Mouse (Mus musculus) monocyte, adult 59 days (primary cell): ENCODE measurements around the gene Gga2. TPM values are rescaled to one million over a fixed set of nuclear protein-coding genes. Genes with fewer than 3 reads are reported as not detected.

ENCODE experiments used
- total RNA-seq, 2 experiments: library from RNA; stranded (reverse); gene quantifications; one replicate each; pipeline ENCODE4 v1.2.4; 2023

Gene Gga2
- total RNA-seq = 10 to 100 TPM; 15.7 TPM

DNA sequence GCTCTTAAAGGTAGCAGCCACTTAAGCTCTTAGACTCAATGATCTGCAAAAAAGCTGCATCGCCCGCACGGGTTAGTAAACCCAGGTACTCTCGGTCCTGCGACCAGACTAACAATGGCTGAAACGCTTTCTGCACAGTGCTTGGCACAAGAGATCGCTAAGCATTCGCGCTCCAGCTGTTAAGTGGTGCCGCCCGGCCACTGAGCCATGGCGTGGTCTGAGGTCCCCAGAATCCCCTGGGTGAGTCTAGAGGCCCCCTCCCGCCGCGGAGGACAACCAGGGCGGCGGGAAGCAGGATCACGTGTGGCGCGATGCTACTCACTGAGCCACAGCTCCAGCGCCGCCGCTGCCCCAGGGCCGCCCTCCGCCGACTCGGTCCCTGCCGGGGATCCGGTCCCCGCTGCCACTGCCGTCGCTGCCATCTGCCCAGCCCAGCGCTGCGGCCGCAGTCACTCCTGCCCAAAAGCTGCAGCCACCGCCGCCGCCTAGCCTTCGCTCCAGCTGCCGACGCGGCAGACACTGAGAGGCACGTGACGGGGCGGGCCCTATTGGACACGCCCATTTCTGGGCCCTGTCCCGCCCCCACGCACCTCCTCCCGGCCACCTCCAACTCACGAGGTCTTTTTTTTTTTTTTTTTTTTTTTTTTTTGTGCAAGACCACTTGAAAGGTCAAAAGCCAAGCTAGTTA lies at the start of gene Gga2:
Gene Gga2 (minus strand): TSS at position 556 of the 688 bp plus-strand sequence.

DNA sequence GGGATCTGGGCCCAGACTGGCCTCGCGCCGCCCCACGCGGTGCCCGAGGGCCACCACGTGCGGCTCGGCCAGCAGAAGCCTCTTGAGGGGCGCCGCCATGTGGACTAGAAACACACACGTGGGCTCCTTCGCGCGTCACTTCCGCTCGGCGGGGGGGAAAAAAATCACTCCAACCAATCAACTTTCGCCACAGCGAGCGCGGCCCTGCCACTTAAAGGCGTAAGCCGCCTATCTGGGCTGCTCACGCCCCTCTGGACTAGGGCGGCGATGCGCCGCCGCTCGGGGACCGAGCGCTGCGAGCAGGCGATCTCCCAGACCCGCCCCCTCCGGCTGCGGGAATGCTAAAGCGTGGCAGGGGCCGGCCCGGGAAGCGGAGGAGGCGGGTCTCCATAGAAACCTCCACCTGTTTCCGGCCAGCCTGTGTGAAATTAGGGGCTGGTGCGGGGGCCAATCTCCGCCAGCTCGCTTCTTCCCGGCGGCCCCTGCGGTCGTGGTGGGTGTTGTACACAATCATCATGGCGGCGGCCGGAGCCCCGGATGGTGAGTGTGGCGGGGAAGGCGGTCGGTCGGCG lies 46.0 kb upstream of the Gga2 start, which contains the start of the genes Ubfd1 and Ears2:
Gene Ubfd1 (plus strand): TSS at position 231 of the 572 bp plus-strand sequence.
Gene Ears2 (minus strand): TSS at position 319 of the 572 bp plus-strand sequence.

DNA sequence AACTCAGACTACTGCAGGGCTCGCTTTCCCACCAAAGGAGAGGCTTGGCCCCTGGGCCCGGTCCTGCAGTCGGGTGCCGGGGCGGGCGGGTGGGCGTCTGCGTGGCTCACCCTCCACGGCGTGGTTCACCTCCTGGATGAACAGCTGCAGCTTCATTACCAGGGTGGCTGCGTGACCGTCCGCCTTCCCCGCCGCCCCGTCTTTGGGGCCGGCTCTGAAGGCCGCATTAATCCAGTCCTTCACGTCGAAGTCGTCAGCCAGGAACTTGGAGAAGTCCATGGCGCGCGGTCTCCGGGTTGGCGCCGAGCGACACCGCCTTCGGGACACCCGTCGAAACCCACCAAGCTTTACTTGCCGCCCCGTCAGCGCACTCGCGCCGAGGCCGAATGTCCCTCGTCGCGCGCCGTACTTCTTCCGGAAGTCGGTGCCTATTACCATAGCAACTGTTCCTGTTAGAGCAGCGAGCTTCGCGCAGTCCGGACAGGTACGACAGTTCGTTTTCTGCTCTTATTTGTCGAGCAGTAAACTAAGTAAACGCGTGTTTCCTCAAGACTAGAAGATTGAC lies 39.6 kb downstream of the Gga2 start, which contains the start of gene Cog7:
Gene Cog7 (minus strand): TSS at position 405 of the 565 bp plus-strand sequence.

Other genes with a start within 250 kb of the Gga2 start
- gene Scnn1b, start 156.2 kb downstream of the Gga2 start, total RNA-seq = not detected
- 10 to 100 TPM; 18.4 to 18.5 TPM for gene Cog7, start 39.5 kb downstream of the Gga2 start, total RNA-seq
- gene Ubfd1, start 46.0 kb upstream of the Gga2 start, total RNA-seq = 10 to 100 TPM; 23.3 to 31.2 TPM
- 1 to 10 TPM; 4.0 to 5.1 TPM for gene Ears2, start 46.0 kb upstream of the Gga2 start, total RNA-seq
- 10 to 100 TPM; 50.9 to 57.4 TPM for gene Ndufab1, start 80.7 kb upstream of the Gga2 start, total RNA-seq
- gene Palb2, start 111.8 kb upstream of the Gga2 start, total RNA-seq = 1 to 10 TPM; 6.1 to 6.6 TPM
- gene Dctn5, start 111.8 kb upstream of the Gga2 start, total RNA-seq = 10 to 100 TPM; 76.0 to 81.4 TPM
- 1 to 10 TPM; 1.9 to 3.0 TPM for gene Plk1, start 138.2 kb upstream of the Gga2 start, total RNA-seq
- not detected for gene Ern2, start 165.0 kb upstream of the Gga2 start, total RNA-seq
- 10 to 100 TPM in 1 of 2 experiments, 1 to 10 TPM in 1; 7.5 to 14.3 TPM for gene Chp2, start 198.3 kb upstream of the Gga2 start, total RNA-seq